Mouse (Mus musculus) brain, embryonic 14.5 days (tissue): Measurements from ENCODE around the gene Layn.

ENCODE experiments used
- CTCF ChIP-seq: fragments of 200-500 bp; IDR thresholded peaks from 2 replicates; pipeline ENCODE4 v1.5.1; 2012; ENCODE audit warnings: inconsistent platforms, mild to moderate bottlenecking, moderate library complexity, borderline replicate concordance; ENCODE audit not compliant: insufficient read depth, insufficient read length; ENCODE audit errors: extremely low read depth
- POLR2A ChIP-seq: fragments of 200-500 bp; IDR thresholded peaks from 2 replicates; pipeline ENCODE4 v1.6.1; 2012; ENCODE audit warnings: mild to moderate bottlenecking, inconsistent platforms, borderline replicate concordance; ENCODE audit not compliant: poor library complexity, insufficient read depth, insufficient read length, severe bottlenecking; ENCODE audit errors: extremely low read depth

DNA sequence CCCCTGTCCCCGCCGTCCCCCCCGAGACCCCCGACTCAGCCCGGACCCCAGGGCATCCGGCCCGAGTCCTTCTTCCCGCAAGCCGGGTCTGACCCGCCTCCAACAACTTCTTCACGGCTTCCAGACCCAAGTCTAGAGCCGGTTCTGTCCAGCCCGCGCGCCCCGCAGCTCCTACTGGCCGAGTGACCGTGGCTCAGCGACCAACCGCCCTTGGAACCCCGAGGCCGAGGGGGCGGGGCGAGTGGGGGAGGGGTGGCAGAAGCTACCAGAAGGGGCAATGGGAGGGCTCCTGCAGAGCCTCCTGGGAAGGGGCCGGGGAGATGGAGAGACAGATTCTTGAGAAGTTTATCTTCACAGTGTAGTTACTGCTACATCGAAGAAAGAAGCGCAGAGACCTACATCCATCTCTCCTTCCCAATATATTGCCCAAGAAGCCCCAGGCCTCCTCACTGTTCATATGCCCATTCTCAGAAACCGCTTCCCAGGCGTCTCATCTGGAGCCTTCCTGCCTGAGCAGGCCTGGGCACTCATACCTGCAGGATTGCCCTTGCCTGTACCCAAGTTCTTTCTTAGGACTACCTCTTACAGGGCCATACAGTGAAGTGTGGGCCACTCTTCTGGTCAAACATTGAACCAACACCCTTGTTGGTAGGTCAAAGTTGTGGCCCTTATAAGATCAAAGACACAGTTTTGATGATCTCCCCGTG, 27.1 kb upstream of the Layn start:
- TF ChIP-seq POLR2A (no peak), CTCF (no peak)
